Mouse (Mus musculus) forebrain, embryonic 15.5 days (tissue): ENCODE measurements around the gene Gzmn. TPM values are rescaled to one million over a fixed set of nuclear protein-coding genes. Genes with fewer than 3 reads are reported as not detected.
"Not testable (repeated sequence)": the region's sequence is repeated elsewhere in the genome, so short reads cannot be mapped to it uniquely, and the experiment has no call there.

ENCODE experiments used
- ATAC-seq: fragments of 200-750 bp; cut with Nextera tagmentation; replicated peaks from 2 replicates; pipeline ENCODE4 v1.8.0; 2017; ENCODE audit warnings: mild to moderate bottlenecking, moderate TSS enrichment, moderate library complexity
- H3K27ac ChIP-seq: fragments of 300-500 bp; sonication (generic); replicated peaks from 2 replicates; pipeline ENCODE4 v1.5.1; 2015; ENCODE audit warnings: mild to moderate bottlenecking, inconsistent platforms
- H3K27me3 ChIP-seq: fragments of 300-500 bp; sonication (generic); 2 replicates; pipeline ENCODE4 v1.6.1; 2015; ENCODE audit warnings: inconsistent platforms
- H3K36me3 ChIP-seq: fragments of 300-500 bp; sonication (generic); 2 replicates; pipeline ENCODE4 v1.6.1; 2015; ENCODE audit warnings: mild to moderate bottlenecking, inconsistent platforms
- H3K4me1 ChIP-seq: fragments of 300-500 bp; sonication (generic); 2 replicates; pipeline ENCODE4 v1.6.1; 2015; ENCODE audit warnings: inconsistent platforms
- H3K4me2 ChIP-seq: fragments of 300-500 bp; sonication (generic); replicated peaks from 2 replicates; pipeline ENCODE4 v1.6.1; 2015; ENCODE audit warnings: mild to moderate bottlenecking, inconsistent platforms
- H3K4me3 ChIP-seq: fragments of 300-500 bp; sonication (generic); 2 replicates; pipeline ENCODE4 v1.5.1; 2015; ENCODE audit warnings: mild to moderate bottlenecking, inconsistent platforms
- H3K9ac ChIP-seq: fragments of 300-500 bp; sonication (generic); replicated peaks from 2 replicates; pipeline ENCODE4 v1.6.1; 2015; ENCODE audit warnings: mild to moderate bottlenecking, inconsistent platforms
- H3K9me3 ChIP-seq: fragments of 300-500 bp; sonication (generic); 2 replicates; pipeline ENCODE4 v1.6.1; 2016; ENCODE audit warnings: inconsistent platforms
- WGBS: fragments of 180-500 bp; shearing (Covaris S2); methylation state at CpG from one replicate; pipeline ENCODE4 v1.1.7; 2015; ENCODE audit warnings: mixed read lengths; 5-methylcytosine and 5-hydroxymethylcytosine counted together
- polyA plus RNA-seq: library from polyadenylated mRNA; unstranded; fragments of >200 nt; fragmentation: Nextera tagmentation; extraction: Ambion mirVana; gene quantifications from 2 replicates; pipeline ENCODE4 v1.2.1, GENCODE M21; 2015

Gene Gzmn
- polyA plus RNA-seq, 1 experiment from 2014 or later: not detected

- H3K4me2 ChIP-seq: no peak overlapping the region
- H3K4me1 ChIP-seq: no peaks in the 10 kb centered on the region
- H3K27ac ChIP-seq: no peak overlapping the region
- no peaks in the 10 kb centered on the region for H3K27me3 ChIP-seq
- no peak overlapping the region for H3K4me3 ChIP-seq
- H3K9ac ChIP-seq: no peak overlapping the region
- no peaks in the 10 kb centered on the region for H3K9me3 ChIP-seq
- no peaks in the 10 kb centered on the region for H3K36me3 ChIP-seq
- no peak for ATAC-seq
- 70% methylated on average over 2 of the region's 2 CpGs for WGBS
Measured at GRCm38 (mm10) chr14:56155340-56155739, 19.1 kb downstream of the Gzmn start.

DNA sequence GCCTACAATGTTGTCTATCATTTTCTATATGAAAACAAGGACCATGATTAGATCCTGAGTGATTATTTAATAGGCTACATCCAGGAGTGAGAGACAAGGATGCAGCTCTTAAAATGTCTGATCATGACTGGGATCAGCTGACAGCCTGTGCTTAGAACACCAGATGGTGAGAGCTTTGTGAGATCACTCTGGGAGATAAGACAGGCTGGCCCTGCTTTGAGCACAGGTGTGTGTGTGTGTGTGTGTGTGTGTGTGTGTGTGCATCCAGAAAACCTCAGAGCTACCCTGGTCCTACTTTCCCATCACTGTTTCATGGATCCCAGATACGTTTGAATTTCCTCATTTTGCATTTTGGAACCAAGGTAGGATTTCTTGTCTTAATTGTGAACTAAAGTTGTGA lies 40.7 kb downstream of the Gzmn start:
- H3K4me2 ChIP-seq, H3K4me3 ChIP-seq, H3K36me3 ChIP-seq, H3K27me3 ChIP-seq, H3K4me1 ChIP-seq, H3K27ac ChIP-seq, H3K9me3 ChIP-seq, ATAC-seq, H3K9ac ChIP-seq: not testable (repeated sequence)
- 86% methylated on average over 1 of the region's 1 CpGs for WGBS

DNA sequence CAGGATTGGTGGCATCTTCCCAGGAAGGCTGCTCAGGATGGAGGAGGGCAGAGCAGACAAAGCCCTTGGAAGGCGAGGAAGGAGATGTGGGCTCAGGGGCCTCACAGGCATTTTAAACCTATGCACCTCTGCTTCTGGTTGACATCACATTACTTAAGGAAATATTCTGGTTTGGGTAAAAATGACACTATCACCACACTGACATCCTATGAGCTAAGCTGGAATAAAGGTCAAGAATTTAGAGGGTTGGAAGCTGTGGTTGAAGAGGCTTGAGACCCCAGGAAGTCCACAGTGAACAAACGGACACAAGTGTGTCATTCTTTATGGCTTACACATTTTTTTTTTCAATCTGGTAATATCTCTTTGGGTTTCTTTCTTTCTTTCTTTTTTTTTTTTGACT lies 41.9 kb downstream of the Gzmn start, which contains the start of gene Gzmd:
Gene Gzmd (minus strand): TSS at position 101 of the 400 bp plus-strand sequence.
- not testable (repeated sequence) for H3K36me3 ChIP-seq, H3K4me2 ChIP-seq, H3K4me1 ChIP-seq, H3K4me3 ChIP-seq, H3K9me3 ChIP-seq, H3K27ac ChIP-seq, H3K27me3 ChIP-seq, H3K9ac ChIP-seq, ATAC-seq
- 88% methylated on average over 2 of the region's 2 CpGs for WGBS

DNA sequence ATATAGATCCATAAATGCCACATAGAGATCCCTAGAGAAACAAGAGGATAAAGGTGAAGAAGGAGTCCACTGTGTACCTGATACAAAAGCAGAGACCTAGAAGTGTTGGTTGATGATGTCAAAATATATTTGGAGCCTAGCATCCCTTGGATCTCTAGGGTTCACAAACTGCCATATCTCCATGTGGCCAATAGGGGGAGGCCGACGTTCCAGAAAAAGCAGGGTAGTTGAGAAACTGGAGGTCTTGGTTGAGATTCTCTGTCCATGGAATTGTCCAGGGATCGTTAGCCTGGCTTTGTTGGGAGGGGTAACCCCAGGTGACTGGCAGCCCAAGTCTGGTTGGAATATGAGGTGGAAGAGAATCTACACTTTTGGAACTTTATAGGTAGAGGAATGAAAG lies 46.1 kb downstream of the Gzmn start:
- no peak overlapping the region for H3K4me3 ChIP-seq
- H3K9ac ChIP-seq: no peak overlapping the region
- H3K36me3 ChIP-seq: no peaks in the 10 kb centered on the region
- 40% methylated on average over 3 of the region's 3 CpGs for WGBS
- no peaks in the 10 kb centered on the region for H3K27me3 ChIP-seq
- H3K4me2 ChIP-seq: no peak overlapping the region
- ATAC-seq: no peak
- no peaks in the 10 kb centered on the region for H3K9me3 ChIP-seq
- H3K27ac ChIP-seq: no peak overlapping the region
- no peaks in the 10 kb centered on the region for H3K4me1 ChIP-seq

GRCm38 (mm10) chr14:56123516-56123915 lies 50.9 kb downstream of the Gzmn start:
- Histone ChIP-seq H3K27me3 (no peaks in the 10 kb centered on the region), H3K9ac (no peak overlapping the region), H3K9me3 (no peaks in the 10 kb centered on the region), H3K36me3 (no peaks in the 10 kb centered on the region), H3K4me3 (no peak overlapping the region), H3K4me2 (no peak overlapping the region), H3K4me1 (no peaks in the 10 kb centered on the region), H3K27ac (no peak overlapping the region)
- no peak for ATAC-seq
- 82% methylated on average over 3 of the region's 3 CpGs for WGBS

- Histone ChIP-seq H3K36me3 (no peaks in the 10 kb centered on the region), H3K27ac (no peak within 1 kb of the TSS), H3K4me3 (no peak within 1 kb of the TSS), H3K4me1 (no peaks in the 10 kb centered on the region), H3K9me3 (no peaks in the 10 kb centered on the region), H3K9ac (no peak within 1 kb of the TSS), H3K4me2 (no peak within 1 kb of the TSS), H3K27me3 (no peaks in the 10 kb centered on the region)
- no peak for ATAC-seq
Measured at GRCm38 (mm10) chr14:56120525-56120924, 53.9 kb downstream of the Gzmn start, which contains the start of gene Gzme. Gzme (minus strand) TSS chr14:56120625.

Other genes with a start within 250 kb of the Gzmn start
- gene Cma1, start 229.9 kb downstream of the Gzmn start, polyA plus RNA-seq: not detected in 2 replicates
- not detected in 2 replicates for gene Cma2, start 223.6 kb downstream of the Gzmn start, polyA plus RNA-seq
- not detected in 2 replicates for gene Mcpt1, start 156.6 kb downstream of the Gzmn start, polyA plus RNA-seq
- not detected in 2 replicates for gene Mcpt9, start 144.1 kb downstream of the Gzmn start, polyA plus RNA-seq
- gene Mcpt2, start 132.6 kb downstream of the Gzmn start, polyA plus RNA-seq: not detected in 2 replicates
- gene Mcpt4, start 112.3 kb downstream of the Gzmn start, polyA plus RNA-seq: not detected in 2 replicates
- 0.18 and 0.23 TPM in 2 replicates for gene Mcpt8, start 89.3 kb downstream of the Gzmn start, polyA plus RNA-seq
- not detected in 2 replicates for gene Ctsg, start 72.0 kb downstream of the Gzmn start, polyA plus RNA-seq
- gene Gzme, start 54.0 kb downstream of the Gzmn start, polyA plus RNA-seq: not detected in 2 replicates
- gene Gzmd, start 42.0 kb downstream of the Gzmn start, polyA plus RNA-seq: not detected in 2 replicates
- gene Gzmg, start 15.0 kb downstream of the Gzmn start, polyA plus RNA-seq: not detected in 2 replicates
- not detected in 2 replicates for gene Gzmf, start 36.8 kb upstream of the Gzmn start, polyA plus RNA-seq
- gene Gzmc, start 60.1 kb upstream of the Gzmn start, polyA plus RNA-seq: not detected in 2 replicates
- not detected in 2 replicates for gene Gzmb, start 87.7 kb upstream of the Gzmn start, polyA plus RNA-seq
- 0.14 and 0.15 TPM in 2 replicates for gene Atp12a, start 190.5 kb upstream of the Gzmn start, polyA plus RNA-seq
- gene Rnf17, start 228.0 kb upstream of the Gzmn start, polyA plus RNA-seq: 0.52 and 0.70 TPM in 2 replicates